Mouse (Mus musculus): ENCODE measurements around the gene Prickle4. TPM values are rescaled to one million over a fixed set of nuclear protein-coding genes. Genes with fewer than 3 reads are reported as not detected.
A peak's percentile ranks its signal among the peaks of the same experiment; 100 is the strongest.

Prickle4 gene
- polyA plus RNA-seq, 1 experiment: 1.4 TPM

- Histone ChIP-seq H3K27me3 (ENCODE audit: control insufficient read depth, insufficient read depth, low read length) (no peaks in the 10 kb centered on the region), H3K4me1 (ENCODE audit: control insufficient read depth, insufficient read depth, insufficient read length, low read length) (peaks cover 7% of the 10 kb centered on the region; the same call in 1 of the 2 replicates), H3K27ac (ENCODE audit: insufficient read depth, low read depth, low read length) (no peak overlapping the region), H3K4me3 (ENCODE audit: low read depth, low read length) (no peak overlapping the region), H3K36me3 (ENCODE audit: control insufficient read depth, insufficient read depth, low read length) (peaks cover 2% of the 10 kb centered on the region; the same call in 1 of the 2 replicates)
- TF ChIP-seq POLR2A (IDR thresholded peaks at IDR 0.05; ENCODE audit: low read depth, low read length) (no peak), CTCF (IDR thresholded peaks at IDR 0.05; ENCODE audit: extremely low read depth, insufficient read length, insufficient replicate concordance, low read depth, low read length) (no peak)
- 90% methylated on average over 4 of the region's 4 CpGs for WGBS
Observed at GRCm38 (mm10) chr17:47704692-47705091, 10.2 kb upstream of the Prickle4 start.

GRCm38 (mm10) chr17:47703556-47703955 lies 9.0 kb upstream of the Prickle4 start:
- H3K4me1 ChIP-seq (ENCODE audit: control insufficient read depth, insufficient read depth, insufficient read length, low read length): peaks cover 7% of the 10 kb centered on the region; the same call in 1 of the 2 replicates
- H3K4me3 ChIP-seq (ENCODE audit: low read depth, low read length): no peak overlapping the region
- H3K36me3 ChIP-seq (ENCODE audit: control insufficient read depth, insufficient read depth, low read length): peaks cover 4% of the 10 kb centered on the region; the same call in 1 of the 2 replicates
- 74% methylated on average over 20 of the region's 20 CpGs for WGBS
- no peak for TF ChIP-seq CTCF (IDR thresholded peaks at IDR 0.05; ENCODE audit: extremely low read depth, insufficient read length, insufficient replicate concordance, low read depth, low read length)
- no peak for TF ChIP-seq POLR2A (IDR thresholded peaks at IDR 0.05; ENCODE audit: low read depth, low read length)
- H3K27me3 ChIP-seq (ENCODE audit: control insufficient read depth, insufficient read depth, low read length): no peaks in the 10 kb centered on the region
- H3K27ac ChIP-seq (ENCODE audit: insufficient read depth, low read depth, low read length): no peak overlapping the region

- Histone ChIP-seq H3K27me3 (ENCODE audit: control insufficient read depth, insufficient read depth, low read length) (no peaks in the 10 kb centered on the region), H3K36me3 (ENCODE audit: control insufficient read depth, insufficient read depth, low read length) (peaks cover 4% of the 10 kb centered on the region; the same call in 1 of the 2 replicates), H3K4me3 (ENCODE audit: low read depth, low read length) (no peak overlapping the region), H3K4me1 (ENCODE audit: control insufficient read depth, insufficient read depth, insufficient read length, low read length) (peaks cover 1% of the 10 kb centered on the region; the same call in 1 of the 2 replicates), H3K27ac (ENCODE audit: insufficient read depth, low read depth, low read length) (no peak overlapping the region)
- 79% methylated on average over 28 of the region's 28 CpGs for WGBS
- no peak for TF ChIP-seq POLR2A (IDR thresholded peaks at IDR 0.05; ENCODE audit: low read depth, low read length)
- TF ChIP-seq CTCF (IDR thresholded peaks at IDR 0.05; ENCODE audit: extremely low read depth, insufficient read length, insufficient replicate concordance, low read depth, low read length): no peak
Observed at GRCm38 (mm10) chr17:47702548-47703345, 8.2 kb upstream of the Prickle4 start.

- TF ChIP-seq POLR2A (IDR thresholded peaks at IDR 0.05; ENCODE audit: low read depth, low read length) (no peak), CTCF (IDR thresholded peaks at IDR 0.05; ENCODE audit: extremely low read depth, insufficient read length, insufficient replicate concordance, low read depth, low read length) (no peak)
- Histone ChIP-seq H3K27me3 (ENCODE audit: control insufficient read depth, insufficient read depth, low read length) (no peaks in the 10 kb centered on the region), H3K4me1 (ENCODE audit: control insufficient read depth, insufficient read depth, insufficient read length, low read length) (no peaks in the 10 kb centered on the region; the same call in 1 of the 2 replicates), H3K27ac (ENCODE audit: insufficient read depth, low read depth, low read length) (no peak overlapping the region), H3K36me3 (ENCODE audit: control insufficient read depth, insufficient read depth, low read length) (peaks cover 4% of the 10 kb centered on the region; the same call in 1 of the 2 replicates), H3K4me3 (ENCODE audit: low read depth, low read length) (no peak overlapping the region)
- 88% methylated on average over 9 of the region's 9 CpGs for WGBS
Observed at GRCm38 (mm10) chr17:47701793-47702192, 7.3 kb upstream of the Prickle4 start.

GRCm38 (mm10) chr17:47699055-47699454 lies 4.5 kb upstream of the Prickle4 start:
- no peak overlapping the region for H3K27ac ChIP-seq (ENCODE audit: insufficient read depth, low read depth, low read length)
- H3K27me3 ChIP-seq (ENCODE audit: control insufficient read depth, insufficient read depth, low read length): no peaks in the 10 kb centered on the region
- TF ChIP-seq POLR2A (IDR thresholded peaks at IDR 0.05; ENCODE audit: low read depth, low read length) (no peak), CTCF (IDR thresholded peaks at IDR 0.05; ENCODE audit: extremely low read depth, insufficient read length, insufficient replicate concordance, low read depth, low read length) (no peak)
- H3K4me3 ChIP-seq (ENCODE audit: low read depth, low read length): no peak overlapping the region
- H3K36me3 ChIP-seq (ENCODE audit: control insufficient read depth, insufficient read depth, low read length): peaks cover 4% of the 10 kb centered on the region; the same call in 1 of the 2 replicates
- WGBS: 74% methylated on average over 2 of the region's 2 CpGs
- peaks cover 2% of the 10 kb centered on the region; the same call in 1 of the 2 replicates for H3K4me1 ChIP-seq (ENCODE audit: control insufficient read depth, insufficient read depth, insufficient read length, low read length)

- Histone ChIP-seq H3K27me3 (ENCODE audit: control insufficient read depth, insufficient read depth, low read length) (no peaks in the 10 kb centered on the region), H3K4me1 (ENCODE audit: control insufficient read depth, insufficient read depth, insufficient read length, low read length) (peaks cover 2% of the 10 kb centered on the region; the same call in 1 of the 2 replicates), H3K36me3 (ENCODE audit: control insufficient read depth, insufficient read depth, low read length) (peaks cover 4% of the 10 kb centered on the region; the same call in 1 of the 2 replicates), H3K27ac (ENCODE audit: insufficient read depth, low read depth, low read length) (no peak overlapping the region), H3K4me3 (ENCODE audit: low read depth, low read length) (no peak overlapping the region)
- WGBS: 91% methylated on average over 10 of the region's 10 CpGs
- TF ChIP-seq POLR2A (IDR thresholded peaks at IDR 0.05; ENCODE audit: low read depth, low read length): no peak
- no peak for TF ChIP-seq CTCF (IDR thresholded peaks at IDR 0.05; ENCODE audit: extremely low read depth, insufficient read length, insufficient replicate concordance, low read depth, low read length)
Observed at GRCm38 (mm10) chr17:47698156-47698555, 3.6 kb upstream of the Prickle4 start.

GRCm38 (mm10) chr17:47695337-47695710 lies 788 bp upstream of the Prickle4 start:
- Histone ChIP-seq H3K36me3 (ENCODE audit: control insufficient read depth, insufficient read depth, low read length) (peaks cover 2% of the 10 kb centered on the region; the same call in 1 of the 2 replicates), H3K4me3 (ENCODE audit: low read depth, low read length) (peak overlapping the region; percentile 86), H3K27me3 (ENCODE audit: control insufficient read depth, insufficient read depth, low read length) (no peaks in the 10 kb centered on the region), H3K4me1 (ENCODE audit: control insufficient read depth, insufficient read depth, insufficient read length, low read length) (peaks cover 2% of the 10 kb centered on the region; the same call in 1 of the 2 replicates), H3K27ac (ENCODE audit: insufficient read depth, low read depth, low read length) (no peak overlapping the region)
- under 1% methylated on average over 23 of the region's 23 CpGs for WGBS
- TF ChIP-seq CTCF (IDR thresholded peaks at IDR 0.05; ENCODE audit: extremely low read depth, insufficient read length, insufficient replicate concordance, low read depth, low read length) (no peak), POLR2A (IDR thresholded peaks at IDR 0.05; ENCODE audit: low read depth, low read length) (no peak)
